Comparison of ENCODE assay signal across 8 mouse cellular contexts in genomic region chr4:150283335-150283638, GRCm38 (mm10). TPM values are rescaled to one million over a fixed set of nuclear protein-coding genes. Genes with fewer than 3 reads are reported as not detected.
A peak's percentile ranks its signal among the peaks of the same experiment; 100 is the strongest.
DNase-seq lines count a peak whose midpoint lies in the region; ATAC-seq and TF ChIP-seq lines count a peak whose summit lies in the region.

No protein-coding gene starts in this region.

- peak overlapping the region; percentile 6; the same call in 1 of the 2 replicates for H3K27ac ChIP-seq in kidney, embryonic 16.5 days (ENCODE audit: low read length)
- H3K27ac ChIP-seq in bone marrow macrophage, adult 2 months (ENCODE audit: insufficient read depth, low read depth, low read length): no peak overlapping the region
- H3K27ac ChIP-seq in hindbrain, embryonic 10.5 days: peak overlapping the region; percentile 99
- H3K27ac ChIP-seq in midbrain, embryonic 13.5 days: peak overlapping the region; percentile 97
- no peak overlapping the region for H3K27ac ChIP-seq in thymus, adult 2 months (ENCODE audit: control insufficient read depth, insufficient read depth, low read length)

- H3K27me3 ChIP-seq in kidney, embryonic 16.5 days (ENCODE audit: insufficient read depth, low read length): no peaks in the 10 kb centered on the region
- H3K27me3 ChIP-seq in hindbrain, embryonic 10.5 days (ENCODE audit: insufficient read depth, poor library complexity, severe bottlenecking): no peaks in the 10 kb centered on the region
- H3K27me3 ChIP-seq in midbrain, embryonic 13.5 days: no peaks in the 10 kb centered on the region
- H3K27me3 ChIP-seq in thymus, adult 2 months (ENCODE audit: control insufficient read depth, insufficient read depth, low read length): no peaks in the 10 kb centered on the region

- ATAC-seq in kidney, embryonic 16.5 days (ENCODE audit: low FRiP score, low TSS enrichment): no peak
- no peak for ATAC-seq in midbrain, embryonic 13.5 days
- ATAC-seq in frontal cortex, adult (ENCODE audit: low TSS enrichment): no peak

- no peak for TF ChIP-seq CTCF in bone marrow macrophage, adult 2 months (IDR thresholded peaks at IDR 0.05; ENCODE audit: low read depth, low read length)
- TF ChIP-seq CTCF in thymus, adult 2 months (IDR thresholded peaks at IDR 0.05; ENCODE audit: borderline replicate concordance, control insufficient read depth, extremely low read depth, insufficient read depth, low read length, poor library complexity): no peak

- WGBS in kidney, embryonic 16.5 days: 21% methylated on average over 2 of the region's 2 CpGs
- WGBS in hindbrain, embryonic 10.5 days: 13% methylated on average over 2 of the region's 2 CpGs
- WGBS in midbrain, embryonic 13.5 days: 3% methylated on average over 2 of the region's 2 CpGs
- WGBS in thymus, adult 2 months: 89% methylated on average over 2 of the region's 2 CpGs

- H3K36me3 ChIP-seq in kidney, embryonic 16.5 days (ENCODE audit: insufficient read depth, low read length): no peaks in the 10 kb centered on the region
- no peaks in the 10 kb centered on the region; the same call in 1 of the 2 replicates for H3K36me3 ChIP-seq in hindbrain, embryonic 10.5 days
- no peaks in the 10 kb centered on the region for H3K36me3 ChIP-seq in midbrain, embryonic 13.5 days
- H3K36me3 ChIP-seq in thymus, adult 2 months (ENCODE audit: control insufficient read depth, insufficient read depth, low read length): no peaks in the 10 kb centered on the region

- TF ChIP-seq POLR2A in bone marrow macrophage, adult 2 months (IDR thresholded peaks at IDR 0.05; ENCODE audit: borderline replicate concordance, low read depth, low read length): no peak
- TF ChIP-seq POLR2A in thymus, adult 2 months (IDR thresholded peaks at IDR 0.05; ENCODE audit: control insufficient read depth, extremely low read depth, insufficient read depth, low read length, poor library complexity): no peak

- H3K4me2 ChIP-seq in kidney, embryonic 16.5 days (replicated peaks; ENCODE audit: low read depth, low read length): peak overlapping the region; percentile 56
- peak overlapping the region; percentile 84 for H3K4me2 ChIP-seq in midbrain, embryonic 13.5 days (replicated peaks)

- peaks cover 34% of the 10 kb centered on the region for H3K4me1 ChIP-seq in kidney, embryonic 16.5 days (ENCODE audit: insufficient read depth, low read length)
- H3K4me1 ChIP-seq in bone marrow macrophage, adult 2 months (ENCODE audit: control insufficient read depth, insufficient read depth, low read length): peaks cover 15% of the 10 kb centered on the region
- peaks cover 33% of the 10 kb centered on the region for H3K4me1 ChIP-seq in hindbrain, embryonic 10.5 days (replicated peaks)
- peaks cover 49% of the 10 kb centered on the region for H3K4me1 ChIP-seq in midbrain, embryonic 13.5 days (replicated peaks)
- peaks cover 4% of the 10 kb centered on the region; the same call in 1 of the 2 replicates for H3K4me1 ChIP-seq in thymus, adult 2 months (replicated peaks; ENCODE audit: control insufficient read depth, insufficient read depth, low read length)

- DNase-seq in kidney, postnatal 4 days: no peak
- peak; percentile 49 for DNase-seq in hindbrain, embryonic 10.5 days (ENCODE audit: low spot score)
- no peak for DNase-seq in thymus, adult 2 months
- no peak for DNase-seq in c-Kit-positive CD71-positive TER-119-positive erythroid progenitor cells, embryonic 14.5 days (ENCODE audit: low spot score)

- no peaks in the 10 kb centered on the region for H3K9me3 ChIP-seq in kidney, embryonic 16.5 days (ENCODE audit: low read length)
- H3K9me3 ChIP-seq in hindbrain, embryonic 10.5 days: no peaks in the 10 kb centered on the region
- no peaks in the 10 kb centered on the region for H3K9me3 ChIP-seq in midbrain, embryonic 13.5 days

- H3K4me3 ChIP-seq in kidney, embryonic 16.5 days (ENCODE audit: low read length): peak overlapping the region; percentile 98
- H3K4me3 ChIP-seq in bone marrow macrophage, adult 2 months (ENCODE audit: insufficient read depth, low read length): peak overlapping the region; percentile 0; the same call in 1 of the 2 replicates
- H3K4me3 ChIP-seq in hindbrain, embryonic 10.5 days: peak overlapping the region; percentile 100
- peak overlapping the region; percentile 87 for H3K4me3 ChIP-seq in midbrain, embryonic 13.5 days (replicated peaks)
- no peak overlapping the region for H3K4me3 ChIP-seq in thymus, adult 2 months (ENCODE audit: control insufficient read depth, insufficient read depth, low read length)

- H3K9ac ChIP-seq in kidney, embryonic 16.5 days (replicated peaks; ENCODE audit: low read length): peak overlapping the region; percentile 19
- peak overlapping the region; percentile 99 for H3K9ac ChIP-seq in midbrain, embryonic 13.5 days (replicated peaks)

RNA-seq across cellular contexts. Expression of gene Rere, which starts 1.8 kb away (rescaled TPM):
- 30.7 and 40.6 TPM in 2 replicates for polyA plus RNA-seq in kidney, embryonic 16.5 days (2015; fragmentation: Nextera tagmentation; extraction: Ambion mirVana)
- 77.7 and 90.2 TPM in 2 replicates for polyA plus RNA-seq in bone marrow macrophage, adult 2 months (2012; ENCODE audit: insufficient read depth, insufficient read length, missing spikeins)
- polyA plus RNA-seq in hindbrain, embryonic 10.5 days (2016; fragmentation: Nextera tagmentation; extraction: Ambion mirVana): 29.4 and 40.4 TPM in 2 replicates
- 42.4 and 43.6 TPM in 2 replicates for polyA plus RNA-seq in midbrain, embryonic 13.5 days (2015; fragmentation: Nextera tagmentation; extraction: Ambion mirVana)
- 52.5 and 62.1 TPM in 2 replicates for polyA plus RNA-seq in thymus, adult 2 months (2012; rRNA removed)

RNA-seq across cellular contexts. Expression of gene Eno1, which starts 46.8 kb away (rescaled TPM):
- 1,990 and 2,045 TPM in 2 replicates for polyA plus RNA-seq in kidney, embryonic 16.5 days (2015; fragmentation: Nextera tagmentation; extraction: Ambion mirVana)
- 331 and 370 TPM in 2 replicates for polyA plus RNA-seq in bone marrow macrophage, adult 2 months (2012; ENCODE audit: insufficient read depth, insufficient read length, missing spikeins)
- polyA plus RNA-seq in hindbrain, embryonic 10.5 days (2016; fragmentation: Nextera tagmentation; extraction: Ambion mirVana): 2,517 and 3,327 TPM in 2 replicates
- polyA plus RNA-seq in midbrain, embryonic 13.5 days (2015; fragmentation: Nextera tagmentation; extraction: Ambion mirVana): 945 and 955 TPM in 2 replicates
- polyA plus RNA-seq in thymus, adult 2 months (2012; rRNA removed): 296 and 344 TPM in 2 replicates

Comparison
In these comparisons a context has a peak if more than half of its experiments do, and no peak if none do; other contexts are left out.
1. H3K27ac ChIP-seq: peak in kidney, embryonic 16.5 days (single experiment), hindbrain, embryonic 10.5 days (single experiment) and midbrain, embryonic 13.5 days (single experiment); none in bone marrow macrophage, adult 2 months (single experiment) and thymus, adult 2 months (single experiment).